Mouse (Mus musculus) lung, postnatal 14 days (tissue): ENCODE data around the gene Scml4.
A peak's percentile ranks its signal among the peaks of the same experiment; 100 is the strongest.

Source experiments
- DNase-seq: peaks from one replicate; pipeline ENCODE4 v3.0.0; 2021

Scml4 gene

GRCm38 (mm10) chr10:43001433-43001832, 141.3 kb downstream of the Scml4 start:
- no peak for DNase-seq

- DNase-seq, result peak; percentile 34
Observed at GRCm38 (mm10) chr10:43002066-43002678, 142.0 kb downstream of the Scml4 start.

DNA sequence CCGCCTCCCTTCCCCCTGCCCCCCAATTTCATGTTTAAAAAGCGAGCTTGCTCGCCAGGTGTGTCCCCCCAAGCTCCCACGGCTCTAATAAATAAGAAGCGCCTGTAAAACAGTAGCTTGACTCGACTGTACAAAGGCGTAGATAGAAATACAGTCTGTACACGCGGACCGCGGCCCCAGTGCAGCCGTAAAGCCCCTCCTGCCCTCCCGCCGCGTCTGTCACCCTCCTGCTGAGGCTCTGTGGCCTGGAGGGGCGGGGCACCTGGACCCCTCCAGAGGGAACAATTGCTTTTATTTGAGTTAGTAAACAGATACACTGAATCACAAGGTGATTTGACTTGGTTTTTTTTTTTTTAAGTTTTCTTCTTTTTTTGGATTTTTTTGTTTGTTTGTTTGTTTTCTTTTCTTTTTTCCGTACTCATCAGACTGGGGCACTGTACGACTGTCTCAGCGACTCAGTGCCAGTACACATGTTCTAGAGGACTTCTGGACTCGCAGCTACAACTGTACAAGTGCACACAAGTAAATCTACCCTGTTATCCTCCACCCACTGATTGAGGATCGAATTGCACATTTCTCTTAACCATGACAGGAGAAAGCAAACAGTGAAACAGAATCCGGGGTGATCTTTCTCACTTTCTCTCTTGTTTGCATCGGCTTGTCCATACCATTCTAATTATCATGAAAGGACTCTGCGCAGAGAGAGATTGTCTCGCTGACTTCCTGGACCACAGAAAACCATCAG, 142.7 kb downstream of the Scml4 start:
- DNase-seq, result no peak

- DNase-seq, result no peak
Observed at GRCm38 (mm10) chr10:43003466-43003757, 143.2 kb downstream of the Scml4 start.

DNA sequence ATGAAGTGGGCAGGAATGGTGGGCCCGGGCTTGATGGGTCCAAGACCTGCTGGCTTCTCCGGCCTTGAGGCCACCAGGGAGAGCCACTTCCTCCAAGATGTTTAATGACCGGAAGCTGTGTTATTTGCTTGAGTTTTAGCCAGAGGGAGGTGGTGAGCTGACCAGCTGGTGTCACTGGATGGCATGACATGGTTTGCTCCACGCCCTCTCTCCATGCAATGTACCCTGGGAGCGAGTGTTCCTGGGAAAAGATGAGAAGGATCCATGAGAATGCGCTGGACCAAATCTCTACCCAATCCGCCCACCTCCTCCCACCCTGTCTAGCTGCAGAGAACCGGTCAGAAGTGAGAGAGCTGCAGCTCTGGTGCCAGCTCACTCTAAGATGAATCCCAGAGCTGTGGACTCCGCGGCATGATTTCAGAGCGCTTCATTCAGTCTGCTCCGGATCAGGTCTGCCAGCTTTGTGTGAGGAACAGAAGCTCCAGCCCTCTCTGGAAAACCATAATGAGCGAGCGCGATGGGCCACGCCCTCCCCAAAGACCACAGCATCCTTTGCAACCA, 144.1 kb downstream of the Scml4 start:
- DNase-seq, result no peak

DNA sequence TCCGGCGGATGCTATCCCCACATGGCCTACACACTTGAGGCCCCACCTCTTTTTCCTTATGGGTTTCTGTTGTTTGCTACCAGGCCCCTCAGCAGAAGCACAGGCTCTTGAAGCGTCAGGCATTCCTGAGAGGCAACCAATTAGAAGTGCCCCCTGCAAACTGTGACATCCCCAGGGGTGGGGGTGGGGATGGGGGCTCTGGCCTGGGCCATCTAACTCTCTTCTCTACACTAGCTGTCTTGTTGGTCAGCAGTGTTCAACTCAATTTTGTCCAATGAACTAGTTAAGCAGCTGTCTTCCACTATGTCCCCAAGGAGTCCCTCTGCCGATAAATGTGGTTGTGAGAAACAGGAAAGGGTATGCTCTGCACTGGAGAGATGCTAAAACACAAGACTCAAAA, 144.9 kb downstream of the Scml4 start:
- DNase-seq, result no peak

- no peak for DNase-seq
Observed at GRCm38 (mm10) chr10:43005677-43006076, 145.5 kb downstream of the Scml4 start.

- DNase-seq, result no peak
Observed at GRCm38 (mm10) chr10:43006534-43006933, 146.4 kb downstream of the Scml4 start.

DNA sequence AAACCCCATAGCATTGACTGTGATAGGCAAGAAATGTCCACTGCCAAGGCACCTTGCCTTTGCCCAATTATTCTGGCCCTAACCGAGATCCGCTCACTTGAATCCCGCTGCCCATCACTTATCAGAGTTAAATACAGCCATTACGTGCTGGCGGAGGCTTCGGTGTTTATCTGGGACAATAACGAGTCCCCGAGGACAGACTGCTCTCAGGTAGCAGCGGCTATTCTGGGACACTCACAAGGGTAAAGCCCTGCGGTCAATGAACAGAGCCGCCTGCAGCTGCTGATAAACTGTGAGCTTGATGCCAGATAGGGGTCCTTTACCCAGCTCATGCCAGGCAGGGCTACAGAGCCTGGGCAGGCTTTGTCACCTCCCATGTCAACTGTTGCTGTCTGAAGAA, 147.9 kb downstream of the Scml4 start:
- DNase-seq, result no peak
